Mouse (Mus musculus): Measurements from ENCODE around the gene Gprc5a.

DNA sequence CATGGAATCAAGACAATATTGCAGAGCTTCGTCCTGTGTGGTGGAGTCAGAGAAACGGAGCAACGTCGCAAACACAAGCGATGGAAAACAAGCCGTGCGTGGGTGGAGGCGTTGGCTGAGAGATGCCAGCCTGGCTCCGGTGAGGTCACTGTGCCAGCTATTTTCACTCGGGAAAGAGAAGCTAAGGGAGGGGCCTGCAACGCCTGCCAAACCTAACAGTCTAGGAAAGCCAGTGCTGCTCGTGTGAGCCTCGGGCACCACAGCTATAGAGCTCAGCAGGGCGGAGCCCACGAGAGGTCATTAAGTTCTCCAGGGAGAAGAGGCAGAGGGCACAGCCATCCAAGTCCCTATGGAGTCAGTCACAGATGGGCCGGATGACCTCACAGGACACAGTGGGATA, 16.5 kb upstream of the Gprc5a start:
- TF ChIP-seq CTCF (conservative IDR thresholded peaks at IDR 0.05; ENCODE audit: low read length): no peak
- TF ChIP-seq POU5F1 (IDR thresholded peaks at IDR 0.05; ENCODE audit: borderline replicate concordance, low read length): no peak
- TF ChIP-seq NANOG (IDR thresholded peaks at IDR 0.05; ENCODE audit: borderline replicate concordance, low read length): no peak
